Mouse (Mus musculus) embryonic facial prominence, embryonic 15.5 days (tissue): ENCODE data around the gene Nav3. TPM values are rescaled to one million over a fixed set of nuclear protein-coding genes. Genes with fewer than 3 reads are reported as not detected.

Experiments used
- ATAC-seq: fragments of 200-750 bp; cut with Nextera tagmentation; 2 replicates; pipeline ENCODE4 v1.8.0; 2017; ENCODE audit warnings: low read depth, moderate TSS enrichment; ENCODE audit not compliant: insufficient number of reproducible peaks, low FRiP score, low TSS enrichment
- H3K27ac ChIP-seq: fragments of 300-500 bp; sonication (generic); replicated peaks from 2 replicates; pipeline ENCODE4 v1.5.1; 2015; ENCODE audit warnings: mild to moderate bottlenecking, inconsistent platforms
- H3K27me3 ChIP-seq: fragments of 300-500 bp; sonication (generic); 2 replicates; pipeline ENCODE4 v1.6.1; 2015; ENCODE audit warnings: inconsistent platforms
- H3K36me3 ChIP-seq: fragments of 300-500 bp; sonication (generic); 2 replicates; pipeline ENCODE4 v1.6.1; 2015; ENCODE audit warnings: mild to moderate bottlenecking, inconsistent platforms
- H3K4me1 ChIP-seq: fragments of 300-500 bp; sonication (generic); 2 replicates; pipeline ENCODE4 v1.6.1; 2015; ENCODE audit warnings: inconsistent platforms
- H3K4me2 ChIP-seq: fragments of 300-500 bp; sonication (generic); replicated peaks from 2 replicates; pipeline ENCODE4 v1.6.1; 2015; ENCODE audit warnings: mild to moderate bottlenecking, inconsistent platforms
- H3K4me3 ChIP-seq: fragments of 300-500 bp; sonication (generic); replicated peaks from 2 replicates; pipeline ENCODE4 v1.5.1; 2015; ENCODE audit warnings: mild to moderate bottlenecking, inconsistent platforms
- H3K9ac ChIP-seq: fragments of 300-500 bp; sonication (generic); 2 replicates; pipeline ENCODE4 v1.6.1; 2015; ENCODE audit warnings: inconsistent platforms
- H3K9me3 ChIP-seq: fragments of 300-500 bp; sonication (generic); replicated peaks from 2 replicates; pipeline ENCODE4 v1.6.1; 2016; ENCODE audit warnings: inconsistent platforms
- WGBS: fragments of 180-500 bp; shearing (Covaris S2); methylation state at CpG from one replicate; pipeline ENCODE4 v1.1.7; 2015; 5-methylcytosine and 5-hydroxymethylcytosine counted together
- polyA plus RNA-seq: library from polyadenylated mRNA; unstranded; fragments of >200 nt; fragmentation: Nextera tagmentation; extraction: Ambion mirVana; gene quantifications from 2 replicates; pipeline ENCODE4 v1.2.1, GENCODE M21; 2015

Nav3 gene
- polyA plus RNA-seq, 1 experiment from 2014 or later, result 5.6 TPM

- Histone ChIP-seq H3K27me3 (no peaks in the 10 kb centered on the region), H3K36me3 (no peaks in the 10 kb centered on the region), H3K4me3 (no peak overlapping the region), H3K9me3 (no peaks in the 10 kb centered on the region), H3K4me2 (no peak overlapping the region), H3K27ac (no peak overlapping the region), H3K4me1 (no peaks in the 10 kb centered on the region), H3K9ac (no peak overlapping the region)
- 34% methylated on average over 1 of the region's 1 CpGs for WGBS
- no peak for ATAC-seq
These were observed 269.8 kb downstream of the Nav3 start for GRCm38 (mm10) chr10:110186242-110186641.

- H3K9me3 ChIP-seq, result no peaks in the 10 kb centered on the region
- WGBS, result 60% methylated on average over 5 of the region's 5 CpGs
- ATAC-seq, result no peak
- H3K4me2 ChIP-seq, result no peak overlapping the region
- H3K36me3 ChIP-seq, result no peaks in the 10 kb centered on the region
- no peaks in the 10 kb centered on the region for H3K4me1 ChIP-seq
- H3K27me3 ChIP-seq, result no peaks in the 10 kb centered on the region
- H3K4me3 ChIP-seq, result no peak overlapping the region
- H3K9ac ChIP-seq, result no peak overlapping the region
- H3K27ac ChIP-seq, result no peak overlapping the region
These were observed 280.1 kb downstream of the Nav3 start for GRCm38 (mm10) chr10:110175874-110176273.

GRCm38 (mm10) chr10:110169416-110169815, 286.6 kb downstream of the Nav3 start:
- 79% methylated on average over 6 of the region's 6 CpGs for WGBS

GRCm38 (mm10) chr10:110168892-110169291, 287.1 kb downstream of the Nav3 start:
- no peak overlapping the region for H3K27ac ChIP-seq
- no peaks in the 10 kb centered on the region for H3K27me3 ChIP-seq
- H3K36me3 ChIP-seq, result no peaks in the 10 kb centered on the region
- H3K4me2 ChIP-seq, result no peak overlapping the region
- H3K9ac ChIP-seq, result no peak overlapping the region
- no peaks in the 10 kb centered on the region for H3K4me1 ChIP-seq
- no peaks in the 10 kb centered on the region for H3K9me3 ChIP-seq
- H3K4me3 ChIP-seq, result no peak overlapping the region
- no peak for ATAC-seq
- WGBS, result 65% methylated on average over 2 of the region's 2 CpGs

More at GRCm38 (mm10) chr10:110169416-110169815, 286.6 kb downstream of the Nav3 start:
- Histone ChIP-seq H3K9ac (no peak overlapping the region), H3K27ac (no peak overlapping the region), H3K36me3 (no peaks in the 10 kb centered on the region), H3K4me3 (no peak overlapping the region), H3K4me2 (no peak overlapping the region), H3K27me3 (no peaks in the 10 kb centered on the region), H3K4me1 (no peaks in the 10 kb centered on the region), H3K9me3 (no peaks in the 10 kb centered on the region)
- ATAC-seq, result no peak

GRCm38 (mm10) chr10:110162596-110162995, 293.4 kb downstream of the Nav3 start:
- Histone ChIP-seq H3K27me3 (no peaks in the 10 kb centered on the region; the same call in 1 of the 2 replicates), H3K27ac (no peak overlapping the region), H3K9me3 (no peaks in the 10 kb centered on the region), H3K9ac (no peak overlapping the region), H3K4me1 (peaks cover 4% of the 10 kb centered on the region; the same call in 1 of the 2 replicates), H3K4me3 (no peak overlapping the region), H3K4me2 (no peak overlapping the region), H3K36me3 (no peaks in the 10 kb centered on the region)
- ATAC-seq, result no peak

- Histone ChIP-seq H3K36me3 (no peaks in the 10 kb centered on the region), H3K27me3 (no peaks in the 10 kb centered on the region; the same call in 1 of the 2 replicates), H3K9me3 (no peaks in the 10 kb centered on the region), H3K4me3 (no peak overlapping the region), H3K9ac (no peak overlapping the region), H3K4me2 (no peak overlapping the region), H3K27ac (no peak overlapping the region), H3K4me1 (peaks cover 4% of the 10 kb centered on the region; the same call in 1 of the 2 replicates)
- no peak for ATAC-seq
- 51% methylated on average over 5 of the region's 5 CpGs for WGBS
These were observed 295.1 kb downstream of the Nav3 start for GRCm38 (mm10) chr10:110160894-110161293.

GRCm38 (mm10) chr10:110159548-110159947, 296.5 kb downstream of the Nav3 start:
- no peak overlapping the region for H3K9ac ChIP-seq
- no peaks in the 10 kb centered on the region for H3K36me3 ChIP-seq
- no peak overlapping the region for H3K4me2 ChIP-seq
- no peak overlapping the region for H3K27ac ChIP-seq
- H3K9me3 ChIP-seq, result no peaks in the 10 kb centered on the region
- peaks cover 4% of the 10 kb centered on the region; the same call in 1 of the 2 replicates for H3K4me1 ChIP-seq
- WGBS, result 23% methylated on average over 1 of the region's 1 CpGs
- H3K4me3 ChIP-seq, result no peak overlapping the region
- no peaks in the 10 kb centered on the region; the same call in 1 of the 2 replicates for H3K27me3 ChIP-seq
- no peak for ATAC-seq

- Histone ChIP-seq H3K4me3 (no peak overlapping the region), H3K9ac (no peak overlapping the region), H3K9me3 (no peaks in the 10 kb centered on the region), H3K36me3 (no peaks in the 10 kb centered on the region), H3K4me1 (peaks cover 4% of the 10 kb centered on the region; the same call in 1 of the 2 replicates), H3K27me3 (no peaks in the 10 kb centered on the region; the same call in 1 of the 2 replicates), H3K4me2 (no peak overlapping the region), H3K27ac (no peak overlapping the region)
- ATAC-seq, result no peak
- WGBS, result 69% methylated on average over 3 of the region's 3 CpGs
These were observed 297.9 kb downstream of the Nav3 start for GRCm38 (mm10) chr10:110158122-110158521.

- Histone ChIP-seq H3K4me2 (no peak overlapping the region), H3K36me3 (no peaks in the 10 kb centered on the region), H3K27ac (no peak overlapping the region), H3K27me3 (no peaks in the 10 kb centered on the region; the same call in 1 of the 2 replicates), H3K4me1 (peaks cover 4% of the 10 kb centered on the region; the same call in 1 of the 2 replicates), H3K9ac (no peak overlapping the region), H3K9me3 (no peaks in the 10 kb centered on the region), H3K4me3 (no peak overlapping the region)
- 59% methylated on average over 1 of the region's 1 CpGs for WGBS
- ATAC-seq, result no peak
These were observed 299.6 kb downstream of the Nav3 start for GRCm38 (mm10) chr10:110156412-110156811.

- Histone ChIP-seq H3K27ac (no peak overlapping the region), H3K4me3 (no peak overlapping the region), H3K4me2 (no peak overlapping the region), H3K27me3 (no peaks in the 10 kb centered on the region), H3K36me3 (no peaks in the 10 kb centered on the region), H3K4me1 (peaks cover 4% of the 10 kb centered on the region; the same call in 1 of the 2 replicates), H3K9me3 (no peaks in the 10 kb centered on the region), H3K9ac (no peak overlapping the region)
- no peak for ATAC-seq
- 85% methylated on average over 2 of the region's 2 CpGs for WGBS
These were observed 300.5 kb downstream of the Nav3 start for GRCm38 (mm10) chr10:110155494-110155893.

- Histone ChIP-seq H3K9me3 (no peaks in the 10 kb centered on the region), H3K4me3 (no peak overlapping the region), H3K36me3 (no peaks in the 10 kb centered on the region), H3K27me3 (no peaks in the 10 kb centered on the region), H3K9ac (no peak overlapping the region), H3K4me2 (no peak overlapping the region), H3K27ac (no peak overlapping the region), H3K4me1 (peaks cover 4% of the 10 kb centered on the region; the same call in 1 of the 2 replicates)
- WGBS, result 59% methylated on average over 1 of the region's 1 CpGs
- ATAC-seq, result no peak
These were observed 301.1 kb downstream of the Nav3 start for GRCm38 (mm10) chr10:110154873-110155237.
